Mouse (Mus musculus) stomach, embryonic 14.5 days (tissue): ENCODE results near the gene Tyw1. TPM values are rescaled to one million over a fixed set of nuclear protein-coding genes. Genes with fewer than 3 reads are reported as not detected.

Experiments
- ATAC-seq: fragments of 200-750 bp; cut with Nextera tagmentation; 2 replicates; pipeline ENCODE4 v1.8.0; 2017; ENCODE audit warnings: low read depth, moderate TSS enrichment; ENCODE audit not compliant: insufficient number of reproducible peaks, insufficient read depth, low FRiP score
- H3K27ac ChIP-seq: fragments of 300-500 bp; sonication (generic); 2 replicates; pipeline ENCODE4 v1.5.1; 2014; ENCODE audit warnings: mild to moderate bottlenecking, low read length, moderate library complexity, mixed read lengths
- H3K27me3 ChIP-seq: fragments of 300-500 bp; sonication (generic); 2 replicates; pipeline ENCODE4 v1.6.1; 2014; ENCODE audit warnings: low read length, control low read depth, mixed read lengths; ENCODE audit not compliant: control insufficient read depth, insufficient read depth
- H3K36me3 ChIP-seq: fragments of 300-500 bp; sonication (generic); 2 replicates; pipeline ENCODE4 v1.6.1; 2014; ENCODE audit warnings: mild to moderate bottlenecking, control low read depth, low read length, moderate library complexity, mixed read lengths; ENCODE audit not compliant: control insufficient read depth, insufficient read depth
- H3K4me1 ChIP-seq: fragments of 300-500 bp; sonication (generic); 2 replicates; pipeline ENCODE4 v1.6.1; 2014; ENCODE audit warnings: low read length, control low read depth, mixed read lengths; ENCODE audit not compliant: control insufficient read depth, insufficient read depth
- H3K4me2 ChIP-seq: fragments of 300-500 bp; sonication (generic); replicated peaks from 2 replicates; pipeline ENCODE4 v1.6.1; 2014; ENCODE audit warnings: low read depth, low read length, control low read depth
- H3K4me3 ChIP-seq: fragments of 300-500 bp; sonication (generic); 2 replicates; pipeline ENCODE4 v1.5.1; 2014; ENCODE audit warnings: low read depth, low read length, control low read depth
- H3K9ac ChIP-seq: fragments of 300-500 bp; sonication (generic); replicated peaks from 2 replicates; pipeline ENCODE4 v1.6.1; 2014; ENCODE audit warnings: low read depth, mild to moderate bottlenecking, control low read depth, low read length, moderate library complexity, mixed read lengths
- H3K9me3 ChIP-seq: fragments of 300-500 bp; sonication (generic); 2 replicates; pipeline ENCODE4 v1.6.1; 2016; ENCODE audit warnings: low read depth, low read length, control low read depth; ENCODE audit not compliant: control insufficient read depth
- WGBS: fragments of 180-500 bp; shearing (Covaris S2); extraction: QIAGEN DNeasy Blood & Tissue Kit; methylation state at CpG from one replicate; pipeline ENCODE4 v1.1.7; 2014; 5-methylcytosine and 5-hydroxymethylcytosine counted together
- polyA plus RNA-seq: library from polyadenylated mRNA; unstranded; fragments of >200 nt; fragmentation: Nextera tagmentation; extraction: Ambion mirVana; gene quantifications from 2 replicates; pipeline ENCODE4 v1.2.1, GENCODE M21; 2014

Tyw1 gene
- polyA plus RNA-seq, 1 experiment from 2014 or later, result 27.5 TPM

DNA sequence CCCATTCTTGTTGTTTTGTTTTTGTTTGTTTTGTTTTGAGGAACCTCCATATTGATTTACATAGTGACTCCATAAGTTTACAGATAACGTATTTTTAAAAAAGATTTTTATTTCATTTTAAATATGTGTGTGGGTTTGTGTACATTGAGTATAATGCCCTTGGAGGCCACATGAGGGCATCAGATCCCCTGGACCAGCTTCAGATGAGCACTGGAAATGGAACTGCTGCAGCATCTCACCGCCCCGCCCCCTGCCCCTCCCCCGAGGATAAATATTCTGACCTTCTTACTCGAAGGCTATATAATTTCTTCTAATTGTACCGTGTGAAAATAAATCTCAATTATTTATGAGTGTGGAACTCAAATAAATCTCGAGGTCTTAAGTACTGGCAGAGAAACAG is 99.8 kb downstream of the Tyw1 start:
- H3K4me1 ChIP-seq, result no peaks in the 10 kb centered on the region
- no peak for ATAC-seq
- no peaks in the 10 kb centered on the region for H3K36me3 ChIP-seq
- H3K27me3 ChIP-seq, result no peaks in the 10 kb centered on the region
- no peak overlapping the region for H3K4me3 ChIP-seq
- H3K4me2 ChIP-seq, result no peak overlapping the region
- no peak overlapping the region for H3K9ac ChIP-seq
- 58% methylated on average over 7 of the region's 7 CpGs for WGBS
- H3K27ac ChIP-seq, result no peak overlapping the region
- no peaks in the 10 kb centered on the region for H3K9me3 ChIP-seq

DNA sequence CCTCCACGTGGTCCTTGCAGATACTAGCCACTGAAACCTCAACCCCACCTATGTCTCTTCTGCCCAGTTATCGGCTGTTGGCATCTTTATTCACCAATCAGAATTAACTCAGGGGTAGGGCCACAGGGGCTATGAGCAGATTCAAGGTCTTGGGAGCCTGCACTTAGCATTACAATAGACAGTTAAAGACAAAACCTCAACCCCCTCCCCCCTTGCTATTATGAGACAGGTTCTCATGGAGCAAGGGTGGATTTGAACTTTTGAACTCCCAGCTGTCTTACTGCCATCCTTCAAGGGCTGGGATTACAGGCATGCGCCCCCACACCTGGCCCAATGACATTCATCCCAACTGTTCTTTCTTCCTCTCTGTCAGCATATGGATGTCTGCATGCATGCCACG is 107.7 kb downstream of the Tyw1 start:
- Histone ChIP-seq H3K36me3 (no peaks in the 10 kb centered on the region), H3K4me1 (no peaks in the 10 kb centered on the region), H3K27me3 (no peaks in the 10 kb centered on the region), H3K4me2 (no peak overlapping the region), H3K27ac (no peak overlapping the region), H3K9me3 (no peaks in the 10 kb centered on the region), H3K9ac (no peak overlapping the region), H3K4me3 (no peak overlapping the region)
- WGBS, result 65% methylated on average over 4 of the region's 4 CpGs
- no peak for ATAC-seq

GRCm38 (mm10) chr5:130363773-130364172 is 108.4 kb downstream of the Tyw1 start:
- no peak overlapping the region for H3K27ac ChIP-seq
- H3K9me3 ChIP-seq, result no peaks in the 10 kb centered on the region
- no peak overlapping the region for H3K4me2 ChIP-seq
- WGBS, result 34% methylated on average over 3 of the region's 3 CpGs
- no peaks in the 10 kb centered on the region for H3K4me1 ChIP-seq
- no peak overlapping the region for H3K9ac ChIP-seq
- H3K27me3 ChIP-seq, result no peaks in the 10 kb centered on the region
- no peak for ATAC-seq
- no peaks in the 10 kb centered on the region for H3K36me3 ChIP-seq
- no peak overlapping the region for H3K4me3 ChIP-seq

DNA sequence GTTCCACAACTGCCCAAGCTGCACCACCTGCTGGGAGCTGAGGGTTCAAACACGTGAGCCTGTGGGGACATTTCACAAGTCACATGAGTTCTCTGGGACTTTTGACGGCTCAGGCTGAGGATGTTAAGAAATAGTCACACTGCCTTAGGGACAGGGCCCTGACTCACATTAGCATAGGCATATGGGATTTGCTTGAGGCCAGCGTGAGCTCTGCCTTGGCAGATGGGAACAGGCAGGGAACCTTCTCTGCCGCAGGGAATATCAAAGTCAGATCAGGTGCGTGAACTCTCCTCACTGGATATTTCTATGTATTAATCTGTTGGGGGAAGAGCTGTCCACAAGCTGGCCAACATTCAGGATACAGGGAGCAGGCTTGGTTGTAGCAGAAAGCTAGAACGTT is 112.8 kb downstream of the Tyw1 start:
- Histone ChIP-seq H3K4me2 (no peak overlapping the region), H3K9me3 (no peaks in the 10 kb centered on the region), H3K4me1 (no peaks in the 10 kb centered on the region), H3K9ac (no peak overlapping the region), H3K4me3 (no peak overlapping the region), H3K36me3 (no peaks in the 10 kb centered on the region), H3K27me3 (no peaks in the 10 kb centered on the region), H3K27ac (no peak overlapping the region)
- 78% methylated on average over 6 of the region's 6 CpGs for WGBS
- no peak for ATAC-seq

DNA sequence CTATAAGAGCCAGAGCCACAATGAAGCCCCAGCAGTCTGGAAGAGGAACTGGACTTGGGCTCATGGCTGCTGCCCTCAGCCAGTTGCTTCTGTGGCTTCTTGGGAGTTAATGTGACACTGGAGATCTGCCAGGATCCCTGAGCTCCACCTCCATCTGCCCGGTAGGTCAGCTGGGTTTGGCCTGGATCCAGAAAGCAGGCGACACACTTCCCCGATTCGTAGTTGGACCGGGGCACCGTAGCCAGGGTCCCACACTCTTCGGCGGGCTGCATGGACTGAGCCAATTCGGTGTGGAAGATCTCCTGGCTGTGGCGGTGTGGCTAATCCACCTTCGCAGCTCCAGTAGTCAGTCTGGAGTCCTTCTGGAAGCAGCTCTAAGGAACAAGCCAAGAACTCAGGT is 113.8 kb downstream of the Tyw1 start, which contains the start of gene Caln1:
Gene Caln1, plus strand, starts transcription at position 219 of the 400 bp plus-strand sequence.
- Histone ChIP-seq H3K36me3 (no peaks in the 10 kb centered on the region), H3K4me1 (no peaks in the 10 kb centered on the region), H3K9ac (no peak within 1 kb of the TSS), H3K27ac (no peak within 1 kb of the TSS), H3K9me3 (no peaks in the 10 kb centered on the region), H3K4me3 (no peak within 1 kb of the TSS), H3K4me2 (no peak within 1 kb of the TSS), H3K27me3 (no peaks in the 10 kb centered on the region)
- ATAC-seq, result no peak
- WGBS, result 74% methylated on average over 11 of the region's 11 CpGs

DNA sequence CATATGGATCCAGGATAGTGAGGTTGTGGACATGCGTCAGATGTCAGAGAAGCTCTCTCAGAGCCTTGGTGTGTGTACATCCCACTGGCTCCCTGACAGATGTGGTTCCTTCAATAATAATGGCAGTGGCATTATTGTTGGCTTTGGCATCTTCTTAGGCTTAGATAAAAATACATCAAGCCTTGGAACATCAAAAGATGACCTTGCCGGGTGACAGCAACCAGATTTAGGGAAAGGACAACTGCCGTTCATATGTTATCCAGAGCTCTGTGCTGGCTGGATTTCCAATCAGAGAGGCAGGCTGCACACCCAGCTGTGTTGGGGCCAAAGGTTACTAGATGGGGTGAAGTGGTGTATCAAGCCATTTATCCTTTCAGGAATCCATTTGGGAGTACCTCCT is 120.0 kb downstream of the Tyw1 start:
- Histone ChIP-seq H3K4me3 (no peak overlapping the region), H3K4me2 (no peak overlapping the region), H3K27ac (no peak overlapping the region), H3K36me3 (no peaks in the 10 kb centered on the region), H3K27me3 (no peaks in the 10 kb centered on the region), H3K4me1 (no peaks in the 10 kb centered on the region), H3K9ac (no peak overlapping the region), H3K9me3 (no peaks in the 10 kb centered on the region)
- WGBS, result 89% methylated on average over 3 of the region's 3 CpGs
- ATAC-seq, result no peak

DNA sequence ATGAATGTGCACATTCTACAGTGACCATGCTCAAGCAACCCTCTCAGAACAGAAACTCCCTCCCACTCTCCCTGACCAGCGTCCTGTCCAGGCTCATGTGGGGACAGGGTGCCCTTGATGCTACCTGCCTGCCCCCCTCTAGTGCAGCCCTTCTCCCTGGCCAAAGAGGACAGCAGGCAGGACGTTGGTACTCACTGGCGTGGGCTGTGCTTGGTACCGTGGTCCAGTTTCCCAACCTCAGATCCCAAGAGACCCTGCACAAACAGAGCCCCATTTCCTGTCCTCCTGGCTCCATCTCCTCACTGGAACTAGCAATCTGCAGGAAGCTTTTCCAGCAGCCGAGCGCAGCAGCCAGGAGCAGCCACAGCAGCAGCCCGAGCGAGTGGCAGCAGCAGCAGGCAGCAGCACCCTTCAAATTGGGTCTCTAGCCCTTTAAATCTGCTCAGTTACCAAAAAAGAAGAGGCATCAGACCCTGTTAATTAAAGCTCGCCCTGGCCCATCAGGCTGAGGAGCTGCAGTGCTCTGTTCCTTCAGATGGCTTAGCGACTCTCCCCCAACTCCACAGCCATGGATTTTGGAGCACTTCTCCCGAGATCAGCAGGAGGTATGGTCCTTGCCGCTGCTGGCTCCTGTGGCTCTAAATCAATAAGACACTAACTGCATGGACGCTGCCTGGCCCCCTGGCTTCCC is 128.9 kb downstream of the Tyw1 start, which contains the start of gene A330070K13Rik:
Gene A330070K13Rik, minus strand, starts transcription at position 410 of the 691 bp plus-strand sequence.
- WGBS, result 18% methylated on average over 13 of the region's 13 CpGs
- Histone ChIP-seq H3K4me3 (no peak within 1 kb of the TSS), H3K27me3 (no peaks in the 10 kb centered on the region), H3K4me2 (no peak within 1 kb of the TSS), H3K4me1 (no peaks in the 10 kb centered on the region), H3K27ac (no peak within 1 kb of the TSS), H3K9ac (no peak within 1 kb of the TSS), H3K9me3 (no peaks in the 10 kb centered on the region), H3K36me3 (no peaks in the 10 kb centered on the region)
- no peak for ATAC-seq

- 70% methylated on average over 7 of the region's 7 CpGs for WGBS
- H3K9me3 ChIP-seq, result no peaks in the 10 kb centered on the region
- H3K27ac ChIP-seq, result no peak overlapping the region
- H3K27me3 ChIP-seq, result no peaks in the 10 kb centered on the region
- H3K4me2 ChIP-seq, result no peak overlapping the region
- H3K36me3 ChIP-seq, result no peaks in the 10 kb centered on the region
- no peak overlapping the region for H3K4me3 ChIP-seq
- ATAC-seq, result no peak
- H3K9ac ChIP-seq, result no peak overlapping the region
- H3K4me1 ChIP-seq, result no peaks in the 10 kb centered on the region
These were observed 131.0 kb downstream of the Tyw1 start for GRCm38 (mm10) chr5:130386418-130386817.
